22 mouse cellular contexts compared by ENCODE assay signal in genomic region chr2:94297467-94297866, GRCm38 (mm10).
A peak's percentile ranks its signal among the peaks of the same experiment; 100 is the strongest.
DNase-seq lines count a peak whose midpoint lies in the region; ATAC-seq and TF ChIP-seq lines count a peak whose summit lies in the region.
"Had no signal": no experiment of that assay in that cellular context is flagged by ENCODE, and none has a peak within 500 bp of the region (broad histone marks: within the 10 kb centered on the region; RNA-seq: fewer than 3 reads in every experiment).

No protein-coding gene starts in this region.

- no peaks in the 10 kb centered on the region for H3K4me1 ChIP-seq in kidney, embryonic 14.5 days (ENCODE audit: control insufficient read depth, insufficient read depth, low read length)
- H3K4me1 ChIP-seq in kidney, adult 2 months (ENCODE audit: control insufficient read depth, insufficient read depth, low read length): no peaks in the 10 kb centered on the region
- no peaks in the 10 kb centered on the region for H3K4me1 ChIP-seq in kidney, postnatal 0 days (replicated peaks; ENCODE audit: insufficient read depth, low read length)
- H3K4me1 ChIP-seq in kidney, embryonic 15.5 days: no peaks in the 10 kb centered on the region
- H3K4me1 ChIP-seq in hindbrain, postnatal 0 days (ENCODE audit: insufficient read depth, low read length): no peaks in the 10 kb centered on the region
- no peaks in the 10 kb centered on the region for H3K4me1 ChIP-seq in midbrain, embryonic 11.5 days (ENCODE audit: control insufficient read depth, insufficient read depth, low read length)

- no peaks in the 10 kb centered on the region for H3K27me3 ChIP-seq in kidney, embryonic 14.5 days (ENCODE audit: control insufficient read depth, insufficient read depth, low read length)
- H3K27me3 ChIP-seq in kidney, adult 2 months (replicated peaks; ENCODE audit: control insufficient read depth, insufficient read depth, low read length): no peaks in the 10 kb centered on the region
- no peaks in the 10 kb centered on the region for H3K27me3 ChIP-seq in kidney, postnatal 0 days (ENCODE audit: insufficient read depth, low read length)
- no peaks in the 10 kb centered on the region for H3K27me3 ChIP-seq in kidney, embryonic 15.5 days
- H3K27me3 ChIP-seq in hindbrain, postnatal 0 days (ENCODE audit: insufficient read depth, low read length): no peaks in the 10 kb centered on the region
- H3K27me3 ChIP-seq in midbrain, embryonic 11.5 days (ENCODE audit: control insufficient read depth, insufficient read depth, low read length): no peaks in the 10 kb centered on the region

- H3K4me2 ChIP-seq in kidney, embryonic 14.5 days (replicated peaks; ENCODE audit: low read depth, low read length): no peak overlapping the region
- no peak overlapping the region for H3K4me2 ChIP-seq in kidney, postnatal 0 days (ENCODE audit: low read length)
- H3K4me2 ChIP-seq in kidney, embryonic 15.5 days: no peak overlapping the region
- no peak overlapping the region for H3K4me2 ChIP-seq in hindbrain, postnatal 0 days (ENCODE audit: low read depth, low read length)
- H3K4me2 ChIP-seq in midbrain, embryonic 11.5 days: no peak overlapping the region

- H3K9ac ChIP-seq in kidney, embryonic 14.5 days (ENCODE audit: low read depth, low read length): 0 out of 2 replicates have a peak overlapping the region, but pooled peaks have one; percentile 4
- H3K9ac ChIP-seq in kidney, postnatal 0 days (ENCODE audit: low read depth, low read length): no peak overlapping the region
- H3K9ac ChIP-seq in kidney, embryonic 15.5 days: no peak overlapping the region
- no peak overlapping the region for H3K9ac ChIP-seq in hindbrain, postnatal 0 days (replicated peaks; ENCODE audit: low read length)
- H3K9ac ChIP-seq in midbrain, embryonic 11.5 days (ENCODE audit: low read length): no peak overlapping the region

- TF ChIP-seq CTCF in kidney, adult 2 months (conservative IDR thresholded peaks at IDR 0.05; ENCODE audit: insufficient read depth, insufficient read length, low read depth, low read length): no peak
- TF ChIP-seq CTCF in kidney, postnatal 0 days (IDR thresholded peaks at IDR 0.05; ENCODE audit: low read depth): no peak
- no peak for TF ChIP-seq CTCF in hindbrain, postnatal 0 days (IDR thresholded peaks at IDR 0.05; ENCODE audit: low read depth)

- H3K27ac ChIP-seq in kidney, embryonic 14.5 days (ENCODE audit: low read depth, low read length): no peak overlapping the region
- no peak overlapping the region for H3K27ac ChIP-seq in kidney, adult 2 months (ENCODE audit: insufficient read depth, low read depth, low read length)
- no peak overlapping the region for H3K27ac ChIP-seq in kidney, postnatal 0 days
- no peak overlapping the region for H3K27ac ChIP-seq in kidney, embryonic 15.5 days
- no peak overlapping the region for H3K27ac ChIP-seq in hindbrain, postnatal 0 days
- H3K27ac ChIP-seq in midbrain, embryonic 11.5 days (ENCODE audit: low read depth, low read length): no peak overlapping the region

- peaks cover 14% of the 10 kb centered on the region; the same call in 1 of the 2 replicates for H3K36me3 ChIP-seq in kidney, embryonic 14.5 days (ENCODE audit: control insufficient read depth, insufficient read depth, low read length)
- H3K36me3 ChIP-seq in kidney, adult 2 months (ENCODE audit: control insufficient read depth, insufficient read depth, low read length): no peaks in the 10 kb centered on the region; the same call in 1 of the 2 replicates
- peaks cover 23% of the 10 kb centered on the region; the same call in 1 of the 2 replicates for H3K36me3 ChIP-seq in kidney, postnatal 0 days (ENCODE audit: insufficient read depth, low read length)
- H3K36me3 ChIP-seq in kidney, embryonic 15.5 days: peaks cover 30% of the 10 kb centered on the region
- peaks cover 26% of the 10 kb centered on the region for H3K36me3 ChIP-seq in hindbrain, postnatal 0 days (ENCODE audit: insufficient read depth, low read length)
- H3K36me3 ChIP-seq in midbrain, embryonic 11.5 days (ENCODE audit: control insufficient read depth, insufficient read depth, low read length): no peaks in the 10 kb centered on the region

- 39% methylated on average over 3 of the region's 3 CpGs for WGBS in kidney, embryonic 14.5 days
- 21% methylated on average over 3 of the region's 3 CpGs for WGBS in kidney, adult 2 months
- 30% methylated on average over 3 of the region's 3 CpGs for WGBS in kidney, postnatal 0 days
- WGBS in kidney, embryonic 15.5 days: 30% methylated on average over 3 of the region's 3 CpGs
- 64% methylated on average over 3 of the region's 3 CpGs for WGBS in hindbrain, postnatal 0 days
- WGBS in midbrain, embryonic 11.5 days: 66% methylated on average over 3 of the region's 3 CpGs

- no peak overlapping the region for H3K4me3 ChIP-seq in kidney, embryonic 14.5 days (ENCODE audit: low read length)
- no peak overlapping the region for H3K4me3 ChIP-seq in kidney, adult 2 months (ENCODE audit: insufficient read depth, low read depth, low read length)
- no peak overlapping the region for H3K4me3 ChIP-seq in kidney, postnatal 0 days (replicated peaks; ENCODE audit: low read depth, low read length)
- H3K4me3 ChIP-seq in kidney, embryonic 15.5 days (replicated peaks): no peak overlapping the region
- H3K4me3 ChIP-seq in hindbrain, postnatal 0 days (ENCODE audit: low read length): no peak overlapping the region
- no peak overlapping the region for H3K4me3 ChIP-seq in midbrain, embryonic 11.5 days (ENCODE audit: low read depth, low read length)

- no peak for TF ChIP-seq POLR2A in kidney, adult 2 months (IDR thresholded peaks at IDR 0.05; ENCODE audit: low read depth, low read length)

- ATAC-seq in kidney, embryonic 14.5 days (ENCODE audit: low FRiP score, low TSS enrichment): peak; percentile 69; the same call in 1 of the 2 replicates
- ATAC-seq in kidney, postnatal 0 days (replicated peaks; ENCODE audit: low FRiP score, low read depth): no peak
- ATAC-seq in kidney, embryonic 15.5 days (replicated peaks; ENCODE audit: low FRiP score): no peak
- no peak for ATAC-seq in hindbrain, postnatal 0 days
- no peak for ATAC-seq in midbrain, embryonic 11.5 days (ENCODE audit: low FRiP score)
- ATAC-seq: activated CD4-positive, CD25-positive, alpha-beta regulatory T cell, adult 4 months; CD4-positive, CD25-positive, alpha-beta regulatory T cell, adult 4 months; Patski had no signal

- no peaks in the 10 kb centered on the region for H3K9me3 ChIP-seq in kidney, embryonic 14.5 days (ENCODE audit: control insufficient read depth, low read length)
- H3K9me3 ChIP-seq in kidney, postnatal 0 days (replicated peaks; ENCODE audit: low read length): 0 out of 2 replicates have a peak, but pooled peaks cover 10% of the 10 kb centered on the region
- 0 out of 2 replicates have a peak, but pooled peaks cover 5% of the 10 kb centered on the region for H3K9me3 ChIP-seq in kidney, embryonic 15.5 days (replicated peaks)
- H3K9me3 ChIP-seq in hindbrain, postnatal 0 days (ENCODE audit: low read length): peaks cover 4% of the 10 kb centered on the region; the same call in 1 of the 2 replicates
- no peaks in the 10 kb centered on the region; the same call in 1 of the 2 replicates for H3K9me3 ChIP-seq in midbrain, embryonic 11.5 days (ENCODE audit: control insufficient read depth, low read length)
- H3K9me3 ChIP-seq: G1E had no signal

- no peak for DNase-seq in kidney, adult 2 months
- peak; percentile 59 for DNase-seq in kidney, postnatal 0 days (ENCODE audit: low spot score)
- DNase-seq in adipocyte (ENCODE audit: low spot score): peak; percentile 7
- peak; percentile 19 for DNase-seq in mesoderm, embryonic 11.5 days (ENCODE audit: low read depth, low spot score)
- DNase-seq in hindbrain, postnatal 0 days (ENCODE audit: low spot score): no peak
- DNase-seq in midbrain, embryonic 11.5 days (ENCODE audit: low spot score, missing footprints): no peak
- DNase-seq: adrenal gland, adult 2 months; adrenal gland, adult 8-10 months; adrenal gland, postnatal 10 days; adrenal gland, postnatal 14 days; adrenal gland, postnatal 25 days; adrenal gland, postnatal 36 days; B cell, adult 2 months; cerebellum, adult 11 months; cerebellum, adult 11-12 months; cerebellum, adult 18-20 months had no signal

Comparison
In these comparisons a context has a peak if more than half of its experiments do, and no peak if none do; other contexts are left out.
1. DNase-seq: peak in kidney, postnatal 0 days (single experiment), adipocyte (single experiment) and mesoderm, embryonic 11.5 days (single experiment); none in kidney, adult 2 months (single experiment), hindbrain, postnatal 0 days (single experiment) and midbrain, embryonic 11.5 days (single experiment).